Mouse (Mus musculus) adrenal gland, adult 2 months (tissue): ENCODE measurements at regions not wholly inside any gene's neighbourhood (a gene's known extent, or its start where the extent isn't known, plus 50 kb on each side); places are given as distances from the start of the nearest gene placed in this dataset.

Source experiments
- DNase-seq: peaks from one replicate; pipeline ENCODE4 v3.0.0; 2021

DNA sequence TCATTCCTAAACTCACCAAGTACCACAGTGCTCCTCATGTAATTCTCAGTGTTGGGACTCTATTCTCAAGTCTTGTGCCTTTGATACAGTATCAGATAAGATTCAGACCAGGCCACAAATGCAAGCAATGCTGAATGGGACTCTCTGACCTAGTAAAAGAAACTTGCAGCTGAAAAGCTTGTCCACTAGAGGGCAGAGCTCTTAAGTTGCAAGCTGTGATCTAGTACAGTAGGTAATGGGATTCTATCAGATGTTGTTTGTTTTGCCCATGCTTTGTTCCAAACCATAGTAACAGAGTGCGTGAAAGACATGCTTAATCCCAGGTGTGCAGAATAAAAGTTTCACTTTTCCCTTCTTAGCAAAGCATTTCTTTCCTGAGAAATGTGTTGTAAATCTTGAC lies 383.2 kb upstream of the Chrm2 start:
- peak; percentile 20 for DNase-seq

DNA sequence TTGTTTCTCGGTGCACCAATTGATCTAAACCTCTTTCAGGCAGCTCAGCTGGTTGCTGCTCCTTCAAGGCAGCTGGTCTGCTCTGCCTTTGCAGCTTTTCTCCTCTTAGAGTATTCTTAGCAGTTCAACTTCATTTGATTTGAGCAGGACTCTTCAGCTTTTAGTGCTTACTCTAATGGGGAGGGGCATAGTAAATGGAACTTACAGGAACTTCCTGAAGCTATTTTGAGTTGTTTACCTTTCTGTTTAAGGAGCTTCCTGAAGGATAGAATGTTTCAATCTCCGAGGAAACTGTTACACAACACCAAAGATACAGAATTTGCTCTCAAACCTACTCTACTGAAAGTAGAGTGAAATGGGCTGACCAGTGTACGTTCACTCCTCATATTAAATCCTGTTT lies 385.8 kb upstream of the Chrm2 start:
- no peak for DNase-seq

DNA sequence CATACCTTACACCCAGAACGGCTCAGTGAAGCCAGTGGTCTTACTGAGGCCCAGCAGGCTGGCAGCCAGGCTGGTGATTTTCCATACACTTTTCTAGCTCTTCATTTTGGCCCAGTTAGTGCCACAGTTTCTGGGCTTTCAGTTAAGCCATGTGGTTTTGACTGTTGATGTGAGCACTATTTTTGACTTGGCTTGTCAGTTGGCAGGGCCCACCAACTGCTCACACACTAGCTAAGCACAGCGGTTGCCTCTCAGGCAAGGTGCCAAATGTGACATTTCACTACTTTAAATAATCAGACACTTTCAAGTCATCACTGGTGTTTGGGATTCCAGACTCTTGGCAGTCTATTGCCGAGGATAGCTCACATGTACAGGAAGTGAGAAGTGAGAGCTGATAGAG lies 399.0 kb upstream of the Chrm2 start:
- DNase-seq, result no peak

DNA sequence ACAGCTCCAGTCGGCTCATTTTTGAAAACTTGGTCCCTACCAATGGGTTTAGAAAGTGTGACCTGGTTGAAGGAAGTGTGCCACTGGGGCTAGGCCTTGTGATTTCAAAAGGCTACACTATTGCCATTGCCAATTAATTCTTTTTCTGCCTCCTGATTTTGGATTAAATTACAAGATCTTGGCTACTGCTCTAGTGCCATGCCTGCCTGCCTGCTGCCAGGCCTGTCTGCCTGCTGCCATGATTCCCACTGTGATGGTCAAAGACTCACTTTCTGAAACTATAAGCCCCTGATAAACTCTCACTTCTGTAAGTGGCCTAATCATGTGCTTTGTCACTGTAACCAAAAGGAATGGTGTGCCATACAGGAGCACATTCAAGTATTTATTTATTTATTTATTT lies 400.4 kb upstream of the Mtpn start:
- DNase-seq, result no peak

DNA sequence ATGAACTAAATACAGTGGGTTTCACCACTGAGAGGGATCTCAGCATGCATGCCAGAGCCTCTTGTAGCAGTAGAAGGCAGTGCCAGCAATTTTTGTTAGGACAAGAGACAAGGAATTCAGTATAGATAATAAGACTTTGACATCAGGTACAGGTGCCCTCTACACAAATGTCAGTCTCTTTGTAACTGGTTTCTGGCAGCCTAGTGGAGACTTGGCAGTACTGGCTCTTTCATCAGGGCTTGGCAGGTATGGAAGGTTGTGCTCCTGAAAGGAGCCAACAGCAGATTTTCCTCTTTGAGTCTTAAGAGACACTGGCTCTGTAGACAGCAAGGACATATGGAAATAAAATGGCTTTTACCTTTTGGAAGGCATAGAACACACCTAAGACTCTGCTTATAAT lies 384.5 kb upstream of the Mtpn start:
- no peak for DNase-seq

DNA sequence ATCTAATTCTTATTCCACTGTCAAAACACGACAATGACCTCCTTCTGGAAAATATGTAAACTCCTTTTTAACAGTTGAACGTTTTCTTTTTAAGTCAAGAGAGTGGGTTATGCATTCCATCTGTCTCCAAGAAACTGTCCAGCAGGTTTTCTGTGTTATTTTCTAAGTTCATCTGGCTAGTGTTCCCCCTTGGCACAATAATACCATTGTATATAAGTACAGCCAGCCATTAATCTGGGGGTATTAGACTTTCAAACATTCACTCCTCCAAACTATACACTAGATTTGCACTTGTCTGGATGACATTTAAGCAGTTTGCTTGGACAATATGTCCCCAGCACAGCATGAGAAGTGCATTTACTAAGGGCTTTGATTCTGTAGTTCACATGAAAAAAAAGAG lies 358.3 kb upstream of the Mtpn start:
- DNase-seq, result no peak

DNA sequence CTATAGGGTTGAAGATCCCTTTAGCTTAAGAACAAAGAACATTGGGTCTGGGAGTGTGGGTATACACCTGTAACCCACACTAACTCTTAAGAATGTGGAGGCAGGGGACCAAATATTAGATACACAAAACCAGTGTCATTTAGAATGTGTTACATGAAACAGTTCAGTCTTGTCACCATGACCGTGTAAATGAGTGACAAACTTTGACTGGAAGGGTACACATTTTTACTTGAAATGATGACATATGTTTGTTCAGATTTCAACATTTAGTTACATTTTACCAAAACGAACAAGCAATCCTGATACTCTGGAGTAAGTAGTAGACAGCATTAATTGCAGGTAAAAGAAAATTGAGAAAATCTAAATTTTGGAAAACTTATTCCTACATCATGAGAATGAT lies 356.0 kb upstream of the Mtpn start:
- no peak for DNase-seq

DNA sequence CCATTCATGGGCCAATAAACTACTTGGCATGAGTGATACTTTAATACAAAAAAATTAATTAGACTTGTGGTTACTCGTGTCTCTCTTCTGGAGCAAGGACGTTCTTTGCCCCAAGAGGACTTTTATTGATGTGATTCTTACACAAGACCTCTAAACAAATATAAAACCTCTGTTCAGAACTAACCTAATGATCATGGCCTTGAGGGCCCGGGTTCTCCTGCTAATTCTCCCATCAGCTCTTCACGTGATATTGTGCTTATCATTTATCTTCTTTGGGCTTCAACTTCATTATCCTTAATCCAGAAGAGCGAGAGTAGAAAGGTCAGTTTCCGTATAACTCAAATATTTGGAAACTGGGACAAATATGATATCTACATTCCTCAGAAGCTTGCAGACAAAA lies 335.0 kb upstream of the Mtpn start:
- DNase-seq, result no peak

DNA sequence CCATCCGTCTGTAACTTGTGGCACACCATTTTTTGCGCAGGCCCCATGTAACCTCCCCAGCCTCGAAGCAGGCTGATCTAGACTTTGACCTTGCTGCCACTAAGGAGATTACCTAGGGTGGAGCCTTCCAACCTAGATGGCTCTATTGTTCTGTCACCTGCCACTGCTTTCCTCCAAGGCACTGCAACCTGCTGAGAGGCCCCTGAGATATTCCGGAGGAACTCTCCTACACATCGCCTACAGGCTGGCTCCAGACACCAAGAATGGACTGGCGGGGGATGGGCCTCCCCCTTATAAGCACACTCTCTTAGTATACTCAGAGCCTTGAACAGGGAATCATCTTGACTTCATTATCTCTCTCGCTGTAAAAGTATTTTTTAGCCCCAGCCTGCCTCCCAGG lies 331.7 kb upstream of the Mtpn start:
- no peak for DNase-seq

DNA sequence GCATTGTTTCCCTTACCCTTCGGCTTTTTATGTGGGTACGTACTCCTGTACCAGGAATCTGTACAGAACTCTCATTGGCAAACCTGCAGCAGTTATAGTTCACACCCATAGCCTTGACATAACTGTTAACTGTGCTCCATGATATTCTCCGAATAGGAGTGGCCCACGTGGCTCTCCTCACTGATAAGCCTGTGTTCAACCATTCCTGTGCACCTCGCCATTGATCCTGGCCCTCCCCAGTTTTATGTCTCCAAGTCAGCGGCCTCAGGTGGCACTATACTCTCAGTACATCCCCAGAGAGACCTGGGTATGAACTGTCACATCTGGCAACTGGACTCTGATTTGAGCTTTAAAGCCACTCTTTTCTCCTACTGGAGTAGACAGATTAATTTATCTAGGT lies 324.5 kb upstream of the Mtpn start:
- no peak for DNase-seq

DNA sequence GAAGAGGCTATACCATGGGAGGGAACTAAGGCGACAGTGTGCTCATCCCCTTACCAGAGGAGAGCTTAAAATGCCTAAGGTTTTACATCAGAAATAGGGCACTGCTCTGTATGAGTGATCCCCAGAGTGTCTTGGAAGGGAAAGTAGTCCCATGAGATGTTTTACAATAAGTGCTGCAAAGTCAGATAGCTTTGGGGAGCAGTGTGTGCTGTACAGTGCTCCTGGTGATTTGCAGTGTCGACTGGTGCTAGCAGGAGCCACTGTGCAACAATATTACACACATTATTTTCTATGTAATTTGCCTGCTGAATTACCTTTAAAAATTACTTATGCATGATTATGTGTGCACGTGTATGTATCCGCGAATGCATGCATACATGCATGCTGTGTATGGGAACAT lies 314.3 kb upstream of the Mtpn start:
- DNase-seq, result no peak

DNA sequence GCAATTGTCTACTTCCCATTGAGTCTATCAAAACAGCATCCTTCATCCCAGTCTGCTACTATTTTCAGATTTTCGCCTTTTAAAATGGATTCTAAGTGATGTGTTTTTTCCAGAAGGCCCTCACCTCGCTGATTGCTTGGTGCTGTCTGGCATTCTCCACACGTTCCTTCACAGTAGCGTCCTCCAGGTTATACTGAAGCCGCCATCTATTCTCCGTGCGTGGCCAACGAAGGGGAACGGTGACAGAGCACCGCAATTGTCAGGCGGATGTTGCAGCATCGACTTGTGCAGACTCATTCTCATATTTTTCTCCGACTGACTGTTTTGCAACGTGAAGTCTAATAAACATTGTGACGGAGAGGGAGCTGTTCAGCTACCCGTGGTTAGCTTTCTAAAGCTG lies 277.0 kb upstream of the Mtpn start:
- no peak for DNase-seq

DNA sequence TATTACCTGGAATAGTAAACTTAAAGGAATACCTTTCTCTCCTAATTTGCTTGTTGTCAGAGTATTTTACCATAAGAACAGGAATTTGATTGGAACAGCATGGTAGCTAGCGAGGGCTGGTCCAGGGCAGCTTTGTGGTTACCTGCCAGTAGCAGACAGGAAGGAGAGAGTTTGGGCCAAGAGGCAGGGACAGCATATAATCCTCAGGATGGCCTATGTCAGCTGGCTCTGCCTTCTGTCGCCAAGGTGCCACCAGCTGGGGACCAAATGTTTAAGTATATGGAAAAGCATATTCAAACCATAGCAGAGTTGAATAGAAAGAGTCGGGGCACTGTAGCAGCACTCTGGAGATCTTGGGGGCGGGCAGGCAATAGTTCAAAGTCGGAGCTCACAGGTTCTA lies 274.8 kb upstream of the Mtpn start:
- DNase-seq, result no peak

DNA sequence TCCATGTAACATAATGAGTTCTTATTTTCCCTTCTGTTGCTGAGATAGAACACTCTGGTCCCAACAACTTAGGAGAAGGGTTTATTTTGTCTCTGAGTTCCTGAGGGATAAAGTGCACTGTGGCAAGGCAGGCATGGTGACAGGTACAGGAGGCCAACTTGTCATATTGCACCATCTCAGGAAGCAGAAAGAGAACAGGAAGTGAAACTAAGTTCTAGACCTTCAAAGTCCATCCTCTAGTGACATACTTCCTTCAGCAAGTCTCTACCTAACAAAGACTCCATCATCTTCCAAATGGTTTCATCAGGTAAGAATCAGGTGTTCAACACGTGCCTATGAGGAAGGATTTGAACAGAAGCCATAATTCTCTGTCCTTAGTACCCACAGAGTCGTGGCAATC lies 266.1 kb upstream of the Mtpn start:
- DNase-seq, result no peak

DNA sequence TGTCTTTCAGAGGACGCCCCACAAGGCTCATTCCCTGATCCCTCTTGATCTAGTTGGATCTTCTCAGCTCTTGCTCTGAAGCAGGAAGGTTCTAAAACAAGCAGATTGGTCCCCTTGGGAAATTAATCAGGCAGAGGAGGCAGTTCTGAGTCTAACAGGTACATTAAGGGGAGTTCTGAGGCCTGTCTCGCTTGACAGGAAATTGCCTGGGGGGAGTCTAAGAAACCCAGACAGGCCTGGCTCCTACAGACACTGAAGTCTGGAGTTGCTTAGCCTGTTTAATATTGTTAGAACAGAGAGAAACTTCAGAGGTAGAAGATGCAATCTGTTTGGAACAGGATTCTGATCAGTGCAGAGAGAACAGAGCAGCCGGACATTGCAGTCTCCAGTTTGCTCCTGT lies 264.4 kb upstream of the Mtpn start:
- DNase-seq, result no peak

DNA sequence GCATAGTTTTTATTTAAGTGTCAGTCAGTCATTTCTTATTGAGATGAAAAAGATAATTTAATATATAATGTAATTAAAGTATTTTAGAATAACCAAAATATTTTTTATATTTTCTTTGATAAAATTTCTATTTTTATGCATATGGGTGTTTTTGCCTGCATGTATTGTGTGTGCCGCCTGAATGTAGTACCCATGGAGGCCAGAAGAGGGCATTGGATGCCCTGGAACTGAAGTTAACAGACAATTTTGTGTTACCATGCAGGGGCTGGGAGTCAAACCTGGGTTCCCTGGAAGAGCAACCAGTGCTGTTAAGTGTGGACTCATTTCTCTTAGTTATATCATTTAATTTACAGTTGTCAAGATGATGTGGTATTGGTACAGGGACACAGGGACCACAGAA lies 240.0 kb upstream of the Mtpn start:
- no peak for DNase-seq

DNA sequence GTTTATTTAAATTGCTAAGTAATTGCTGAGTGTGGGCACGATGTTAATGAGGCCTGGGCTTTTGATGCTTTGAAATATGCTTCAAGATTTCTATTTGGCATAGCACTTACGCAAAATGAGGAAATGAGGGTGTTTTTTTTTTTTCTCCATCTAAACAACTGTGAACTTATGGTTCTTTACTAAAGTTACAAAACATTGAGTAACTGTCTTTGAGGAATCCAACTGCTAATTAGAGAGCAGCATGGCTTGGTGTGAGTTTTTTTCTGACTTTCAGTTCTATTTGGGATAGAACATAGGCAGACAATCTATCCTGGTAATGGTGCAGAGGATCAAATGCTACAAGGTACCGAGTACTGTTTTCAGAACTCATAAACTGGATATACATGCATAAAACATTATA lies 231.2 kb upstream of the Mtpn start:
- no peak for DNase-seq

DNA sequence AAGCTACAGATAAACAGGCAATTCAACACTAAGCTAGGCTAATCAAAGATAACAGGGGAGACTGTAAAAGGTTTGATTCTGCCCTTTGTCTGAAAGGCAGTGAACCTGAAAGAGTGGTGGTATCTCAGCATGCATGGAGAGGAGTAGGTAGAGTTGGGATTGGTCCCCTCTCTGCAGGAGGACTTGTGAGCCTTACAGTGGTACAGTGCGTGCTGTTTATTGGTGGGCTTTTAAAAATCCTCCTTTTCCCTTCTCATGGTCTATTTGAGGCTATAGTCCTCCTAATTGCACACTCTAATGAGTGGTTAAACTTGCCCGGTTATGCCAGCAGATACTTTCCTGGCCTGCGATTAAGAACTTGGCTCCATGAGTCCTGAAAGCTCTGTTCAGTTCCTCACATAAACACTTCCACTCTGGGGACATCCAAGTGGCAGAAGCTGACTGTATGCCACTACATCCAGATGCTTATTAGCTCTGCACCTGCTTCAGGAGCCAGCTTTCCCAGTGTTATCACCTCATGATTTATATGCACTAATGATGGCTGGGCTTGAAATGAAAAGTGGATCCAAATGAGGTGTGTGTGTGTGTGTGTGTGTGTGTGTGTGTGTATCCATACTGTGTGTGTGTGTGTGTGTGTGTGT lies 220.0 kb upstream of the Mtpn start:
- DNase-seq, result no peak

DNA sequence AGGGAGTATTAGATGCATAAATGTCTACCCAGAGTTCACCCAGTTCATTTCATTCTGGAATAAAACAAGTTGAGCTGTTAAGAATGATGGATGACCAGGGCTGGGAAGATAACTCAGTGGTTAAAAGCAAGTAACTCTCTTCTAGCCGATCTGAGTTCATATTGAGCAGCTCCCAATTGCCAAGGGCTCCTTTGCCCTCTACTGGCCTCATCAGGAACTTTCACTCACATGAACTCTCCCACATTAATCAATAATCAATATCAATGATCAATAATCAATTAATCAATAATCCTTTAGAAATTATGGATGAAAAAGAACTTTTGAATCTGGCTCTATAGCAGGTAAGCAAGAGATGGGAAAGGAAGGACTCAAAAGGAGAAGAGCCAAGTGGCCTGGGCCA lies 206.3 kb upstream of the Mtpn start:
- no peak for DNase-seq

DNA sequence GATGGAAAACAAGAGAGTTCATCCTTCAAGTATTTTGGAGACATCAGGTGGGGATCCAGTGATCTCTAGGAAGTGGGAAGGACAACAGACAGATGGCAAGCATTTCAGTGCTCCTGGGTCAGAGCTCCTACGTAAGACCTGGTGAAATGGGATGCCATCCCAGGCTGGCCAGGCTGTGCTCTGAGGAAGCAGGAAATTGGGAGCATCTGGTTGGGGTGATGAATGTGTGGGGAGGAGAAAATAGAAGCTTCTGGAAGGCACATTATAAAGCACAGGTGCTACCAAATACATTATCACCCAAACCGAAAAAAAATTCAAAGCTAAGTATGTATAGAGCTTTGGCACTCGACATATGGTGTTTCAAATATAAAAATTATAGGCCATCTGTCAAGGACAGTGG lies 165.9 kb upstream of the Mtpn start:
- no peak for DNase-seq

DNA sequence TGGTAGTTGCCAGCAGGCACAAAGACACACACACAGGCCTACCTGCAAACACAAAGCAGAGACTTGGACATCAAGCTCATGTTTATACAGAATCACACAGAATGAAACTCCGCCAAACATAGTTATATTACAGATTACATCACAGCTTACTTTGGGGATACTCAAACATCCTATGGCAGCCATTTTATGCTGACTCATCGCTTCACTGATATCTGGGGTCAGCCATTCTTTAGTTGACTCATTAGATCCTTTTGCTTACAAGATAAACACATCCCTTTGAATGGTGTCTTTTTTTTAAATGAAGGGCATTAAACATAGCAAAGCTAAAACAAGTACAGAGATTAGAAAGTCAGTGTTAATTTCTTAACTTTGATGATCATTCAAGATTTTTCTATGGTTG lies 127.4 kb upstream of the Mtpn start:
- DNase-seq, result no peak

DNA sequence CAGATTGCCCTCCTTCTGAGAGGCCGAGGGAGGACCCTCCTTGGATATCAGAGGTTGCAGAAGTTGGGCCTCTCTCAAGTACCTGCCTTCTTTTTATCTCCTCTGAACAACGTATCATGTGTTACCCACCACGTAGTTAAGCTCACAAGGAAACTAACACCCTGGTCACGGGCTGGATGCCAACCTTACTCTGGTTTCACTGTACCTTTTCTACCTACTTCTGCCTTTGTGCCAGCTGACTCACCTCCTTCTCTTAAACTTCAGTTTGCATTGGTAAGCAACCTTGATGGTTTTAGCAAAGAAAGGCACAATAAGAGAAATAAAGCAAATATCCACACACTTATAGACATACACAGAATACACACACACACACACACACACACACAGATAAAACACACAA lies 111.7 kb upstream of the Mtpn start:
- DNase-seq, result no peak

DNA sequence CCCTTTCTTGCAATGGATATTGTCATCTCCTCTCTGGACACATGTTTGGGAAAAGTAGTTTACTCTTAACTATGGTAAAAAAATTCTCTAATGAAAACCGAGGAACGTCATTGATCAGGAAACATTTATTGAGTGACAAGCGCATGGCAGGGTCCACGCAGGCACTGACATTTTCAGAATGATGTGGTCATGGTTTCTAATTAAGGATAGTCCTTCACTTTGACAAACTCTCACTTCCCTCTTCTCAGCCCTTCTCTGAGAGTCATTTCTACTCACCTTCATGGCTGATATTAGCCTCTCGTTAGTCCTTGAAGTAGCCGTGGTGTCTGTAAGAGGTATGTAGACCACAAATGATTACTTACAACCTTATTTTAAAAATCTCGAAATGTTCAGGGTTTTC lies 105.5 kb upstream of the Mtpn start:
- DNase-seq, result no peak

DNA sequence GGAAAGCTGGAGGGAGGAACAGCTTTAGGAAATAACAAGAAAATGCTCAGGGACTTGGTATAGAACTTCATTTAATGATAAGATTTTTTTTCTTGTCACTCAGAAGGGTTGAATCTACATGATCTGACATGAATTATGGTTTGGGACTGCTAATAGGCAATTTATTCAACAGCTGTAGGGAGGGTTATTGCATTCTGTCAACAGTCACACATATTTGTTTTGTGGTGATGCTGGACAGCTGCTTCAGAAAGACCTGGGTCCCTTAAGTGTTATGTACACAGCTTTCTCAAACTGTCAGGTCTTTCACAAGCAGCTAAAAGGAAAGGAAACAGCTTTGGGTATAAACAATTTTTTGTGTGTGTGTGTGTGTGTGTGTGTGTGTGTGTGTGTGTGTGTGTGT lies 101.0 kb upstream of the Mtpn start:
- DNase-seq, result no peak

DNA sequence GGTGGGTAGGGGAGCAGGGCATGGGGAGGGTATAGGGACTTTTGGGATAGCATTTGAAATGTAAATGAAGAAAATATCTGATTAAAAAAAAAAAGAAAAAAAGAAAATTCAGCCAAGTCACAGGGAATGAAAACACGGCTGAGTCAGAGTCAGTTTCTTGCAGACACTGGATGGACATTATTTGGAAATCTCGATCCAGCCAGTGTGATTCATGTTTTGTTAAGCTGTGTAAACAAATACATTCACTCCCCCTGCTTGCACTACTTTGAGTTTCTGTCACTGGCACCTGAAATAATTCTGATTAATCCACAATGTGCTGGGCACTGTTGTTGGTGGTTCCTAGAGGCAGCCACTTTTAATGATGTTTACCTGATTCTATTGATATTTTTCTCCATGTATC lies 68.6 kb upstream of the Mtpn start:
- no peak for DNase-seq
